Mouse (Mus musculus): ENCODE data around the gene Mydgf.

Mydgf gene

DNA sequence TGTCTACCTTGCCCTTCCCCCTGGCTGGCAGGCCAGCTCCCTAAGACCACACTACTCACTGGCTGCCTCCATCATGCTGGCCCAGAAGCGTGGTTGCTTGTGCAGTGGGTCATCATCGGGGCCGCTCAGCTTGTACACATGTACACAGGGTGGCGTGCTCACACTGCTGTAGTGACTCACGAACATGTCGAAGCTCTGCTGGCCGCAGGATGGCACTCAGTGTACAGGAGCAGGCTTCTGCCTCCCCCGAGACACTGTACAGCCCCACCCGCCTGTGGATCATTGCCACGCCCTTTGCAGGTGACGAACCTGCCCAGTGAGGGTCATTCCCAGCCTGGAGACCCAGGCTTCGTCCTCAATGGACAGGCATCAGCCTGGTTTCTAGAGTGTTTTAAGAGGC lies 10.6 kb upstream of the Mydgf start:
- DNase-seq (ENCODE audit: low spot score), result no peak

GRCm38 (mm10) chr17:56191266-56191665 lies 7.5 kb upstream of the Mydgf start:
- no peak for DNase-seq (ENCODE audit: low spot score)

DNA sequence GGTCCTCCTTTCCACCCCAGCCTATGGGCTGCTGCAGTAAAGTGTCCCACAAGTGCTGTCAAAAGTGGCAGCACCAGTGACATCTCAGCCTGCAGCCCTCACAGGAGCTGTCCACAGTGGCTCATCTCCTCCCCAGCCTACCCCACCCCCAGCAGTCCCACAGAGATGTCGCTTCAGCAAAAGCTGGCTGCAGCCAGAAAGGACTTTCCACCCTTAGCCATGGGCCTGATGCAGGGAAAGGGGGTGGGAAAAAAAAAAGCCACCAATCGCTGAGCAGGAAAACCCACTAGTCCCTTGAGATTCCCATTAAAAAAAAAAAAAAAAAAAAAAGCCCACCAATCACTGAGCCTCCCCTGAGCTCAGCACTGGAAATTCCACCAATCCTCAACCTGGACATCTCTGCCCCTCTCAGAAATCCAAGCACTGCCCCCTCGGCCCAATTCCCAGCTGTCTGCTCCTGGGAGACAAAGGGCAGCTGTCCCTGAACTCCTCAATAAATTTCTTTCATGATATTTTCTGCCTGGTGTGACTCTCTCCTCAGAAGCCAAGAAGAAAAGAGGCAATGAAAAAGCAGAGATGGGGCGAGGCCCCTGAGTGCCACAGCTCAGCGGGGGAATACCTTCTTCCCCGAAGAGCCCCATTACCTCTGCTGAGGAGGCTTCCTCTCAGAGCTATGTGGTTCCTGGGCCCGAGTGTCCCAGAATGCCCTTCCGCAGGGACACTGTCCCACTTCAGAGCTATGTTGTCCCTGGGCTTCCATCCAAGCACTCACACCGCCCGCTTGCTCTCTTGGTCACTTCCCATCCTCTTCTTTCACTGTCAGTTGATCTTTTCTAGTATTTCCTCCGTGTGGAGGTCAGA lies 1.8 kb upstream of the Mydgf start:
- DNase-seq (ENCODE audit: low spot score), result peak; percentile 54

DNA sequence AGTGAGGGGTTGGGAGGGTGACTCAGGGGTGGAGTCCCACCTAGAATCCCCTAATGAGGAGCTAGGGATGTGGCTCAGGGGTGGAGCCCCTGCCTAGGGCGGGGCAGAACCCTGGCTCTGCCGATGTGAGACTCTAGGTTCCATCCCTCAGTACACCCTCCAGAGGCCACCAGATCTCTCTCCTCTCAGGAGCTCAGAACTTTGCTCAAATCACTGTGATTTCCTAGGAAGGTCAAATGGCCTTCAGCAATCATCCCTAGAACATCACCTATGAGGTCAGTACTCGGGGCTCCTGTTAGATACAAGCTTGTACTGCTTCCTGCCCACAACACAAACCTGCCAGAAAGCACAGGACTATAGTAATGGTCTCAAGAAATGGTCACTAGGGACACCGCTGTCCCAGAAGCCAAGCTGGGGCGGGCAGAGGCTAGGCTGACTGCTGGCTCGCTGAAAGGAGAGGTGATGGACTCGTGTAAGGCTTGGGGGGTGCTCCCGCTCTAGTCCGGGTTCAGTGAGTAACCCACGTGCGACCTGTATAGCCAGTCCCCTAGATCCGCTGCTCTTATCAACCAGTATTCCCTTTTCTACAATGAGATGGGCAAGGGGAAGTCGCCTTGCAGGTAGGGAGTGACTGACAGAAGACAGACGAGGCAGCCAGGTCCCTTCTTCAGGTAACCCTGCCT lies 604 bp downstream of the Mydgf start:
- DNase-seq (ENCODE audit: low spot score), result no peak

DNA sequence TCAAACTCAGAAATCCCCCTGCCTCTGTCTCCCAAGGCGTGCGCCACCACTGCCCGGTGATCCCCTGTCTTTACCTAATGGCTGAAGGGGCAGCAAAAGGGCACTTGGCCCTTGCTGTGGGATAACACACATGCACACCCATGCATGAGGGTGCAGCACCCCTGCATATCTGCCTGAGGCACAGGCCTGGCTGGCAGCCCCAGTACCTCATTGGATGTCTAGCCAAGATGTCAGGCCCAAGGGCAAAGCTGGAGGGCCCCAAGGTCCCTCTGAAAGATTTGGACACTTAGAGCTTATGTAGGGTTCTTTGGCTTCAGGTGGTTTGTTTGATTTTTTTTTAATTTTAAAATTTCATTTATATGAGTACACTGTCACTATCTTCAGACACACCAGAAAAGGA lies 8.3 kb downstream of the Mydgf start:
- no peak for DNase-seq (ENCODE audit: low spot score)

DNA sequence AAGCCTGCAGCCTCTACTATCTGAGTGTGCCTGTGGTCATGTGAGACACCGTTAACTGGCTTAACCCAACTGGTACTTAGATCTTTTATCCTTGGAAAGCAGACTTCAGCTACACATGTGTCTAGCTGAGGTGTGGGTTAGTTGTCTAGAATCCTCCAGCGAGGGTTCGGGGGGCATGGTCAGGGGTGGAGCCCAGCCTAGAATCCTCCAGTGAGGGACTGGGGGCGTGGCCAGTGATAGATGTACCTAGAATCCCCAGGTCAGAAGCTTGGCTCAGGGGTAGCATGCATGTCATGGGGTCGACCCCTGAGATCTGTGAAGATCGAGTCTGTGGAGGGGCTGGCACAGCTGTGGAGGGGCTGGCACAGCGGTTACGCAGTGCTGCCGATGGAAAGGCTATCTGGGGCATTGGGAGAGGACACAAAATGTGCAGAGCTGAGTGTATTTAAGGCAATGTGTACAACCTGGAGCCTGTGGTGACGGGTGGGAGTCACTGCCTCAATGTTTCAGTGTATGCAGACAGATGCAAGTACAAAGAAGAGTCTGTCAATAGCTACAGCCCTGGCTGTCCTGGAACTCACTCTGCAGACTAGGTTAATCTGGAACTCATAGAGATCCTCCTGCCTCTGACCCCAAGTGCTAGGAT lies 10.2 kb downstream of the Mydgf start:
- no peak for DNase-seq (ENCODE audit: low spot score)

DNA sequence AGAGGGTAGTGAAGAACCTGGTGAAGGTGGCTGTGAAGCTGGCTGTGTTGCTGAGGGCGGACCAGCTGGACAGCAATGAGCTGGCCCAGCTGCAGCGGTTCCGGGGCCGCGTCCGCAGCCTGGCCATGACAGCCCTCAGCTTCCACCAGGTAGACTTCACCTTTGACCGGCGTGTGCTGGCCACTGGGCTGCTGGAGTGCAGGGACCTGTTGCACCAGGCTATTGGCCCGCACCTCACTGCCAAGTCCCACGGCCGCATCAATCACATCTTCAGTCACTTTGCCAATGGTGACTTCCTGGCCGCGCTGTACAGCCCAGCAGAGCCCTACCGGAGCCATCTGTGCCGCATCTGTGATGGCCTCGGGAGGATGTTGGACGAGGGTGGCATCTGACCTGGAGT lies 11.8 kb downstream of the Mydgf start:
- DNase-seq (ENCODE audit: low spot score), result no peak

- DNase-seq (ENCODE audit: low spot score), result no peak
Observed at GRCm38 (mm10) chr17:56171456-56171855, 12.3 kb downstream of the Mydgf start.

DNA sequence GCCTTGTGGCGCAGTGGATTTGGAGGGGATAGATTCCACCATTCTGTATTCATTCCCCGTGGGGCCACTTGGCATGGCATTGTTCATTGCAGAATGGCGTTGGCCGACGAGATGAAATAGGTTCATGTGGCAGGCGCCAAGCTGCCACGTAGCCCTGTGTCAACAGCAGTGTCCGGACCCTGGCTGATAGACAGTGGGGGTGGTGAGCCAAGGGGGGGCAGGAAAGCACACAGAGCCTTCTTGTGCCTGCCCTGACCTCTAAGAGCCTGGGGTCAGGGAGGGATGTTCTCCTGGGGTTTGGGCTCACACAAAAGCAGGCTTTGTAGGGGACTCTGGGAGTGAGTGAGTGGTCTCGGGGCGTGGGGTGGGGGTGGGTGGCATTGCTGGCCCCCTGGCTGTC lies 13.1 kb downstream of the Mydgf start:
- DNase-seq (ENCODE audit: low spot score), result peak; percentile 60

DNA sequence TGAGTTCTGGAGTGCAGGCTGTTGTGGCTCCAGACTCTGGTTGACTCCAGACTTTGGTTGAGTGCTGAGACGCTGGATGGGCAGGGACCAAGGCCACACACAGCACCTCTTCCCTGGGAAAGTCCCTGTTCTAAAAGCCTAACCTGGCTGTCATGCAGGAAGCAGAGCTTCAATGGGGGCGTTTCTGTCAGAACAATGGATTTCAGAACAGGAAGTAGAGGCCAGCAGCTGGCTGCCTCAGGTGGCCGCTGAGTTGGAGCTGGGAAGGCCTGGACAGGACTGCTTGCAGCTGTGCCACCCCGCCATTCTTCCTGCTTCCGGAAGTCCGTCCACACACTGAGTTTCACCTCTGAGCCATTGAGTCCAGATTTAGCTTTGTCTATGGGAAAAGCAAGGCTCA lies 13.9 kb downstream of the Mydgf start:
- DNase-seq (ENCODE audit: low spot score), result no peak

GRCm38 (mm10) chr17:56165671-56166070 lies 18.0 kb downstream of the Mydgf start:
- no peak for DNase-seq (ENCODE audit: low spot score)

- no peak for DNase-seq (ENCODE audit: low spot score)
Observed at GRCm38 (mm10) chr17:56164510-56164909, 19.2 kb downstream of the Mydgf start.

DNA sequence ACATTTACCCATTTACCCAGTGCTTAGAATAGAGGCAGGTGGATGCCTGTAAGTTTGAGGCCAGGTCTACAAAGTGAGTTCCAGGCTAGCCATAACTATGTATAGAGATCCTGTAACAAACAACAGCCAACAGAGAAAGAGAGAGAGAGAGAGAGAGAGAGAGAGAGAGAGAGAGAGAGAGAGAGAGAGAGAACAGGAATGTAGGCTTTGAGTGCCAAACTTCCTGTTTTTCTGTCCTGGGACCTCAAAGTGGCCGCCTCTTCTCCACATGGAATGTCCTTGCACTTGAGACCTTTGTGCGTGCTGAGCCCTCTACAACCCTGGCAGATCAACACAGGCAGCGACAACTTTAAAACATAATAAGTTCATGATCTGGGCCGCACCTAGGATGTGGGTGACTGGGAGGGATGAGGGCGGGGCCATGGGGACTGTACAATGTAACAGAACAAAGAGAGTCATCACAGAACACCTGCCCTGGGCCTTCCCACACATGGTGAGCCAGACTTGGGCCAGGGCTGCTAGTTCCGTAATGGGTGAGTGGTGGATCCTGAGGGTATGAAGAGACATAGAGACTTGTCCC lies 20.1 kb downstream of the Mydgf start:
- no peak for DNase-seq (ENCODE audit: low spot score)

DNA sequence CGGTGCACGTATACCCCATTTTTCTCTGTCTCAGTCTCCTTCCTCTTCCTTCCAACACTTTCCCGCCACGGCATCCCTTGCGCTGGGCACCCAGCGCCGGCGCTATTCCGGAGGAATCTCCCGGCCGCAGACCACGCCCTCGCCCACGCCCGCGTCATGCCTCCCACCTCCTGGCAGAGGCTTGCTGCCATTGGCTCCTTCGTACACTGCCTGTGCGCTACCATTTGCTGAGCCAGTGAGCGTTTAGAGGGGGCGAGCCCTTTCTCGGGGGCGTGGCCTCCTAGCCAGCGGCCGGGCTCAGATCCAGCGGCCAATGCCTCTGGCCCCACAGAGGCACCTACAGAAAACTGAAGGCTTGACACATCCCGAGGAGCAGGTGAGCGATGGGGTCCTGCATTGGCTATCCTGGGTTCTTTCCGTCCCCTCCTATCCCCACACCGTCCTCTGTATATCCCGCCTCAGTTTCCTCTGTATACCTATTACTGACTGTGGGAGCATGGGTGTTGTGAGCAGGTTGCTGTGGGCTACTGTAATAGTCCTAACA lies 21.4 kb downstream of the Mydgf start, which contains the start of gene Tnfaip8l1:
Gene Tnfaip8l1 (plus strand): TSS at position 247 of the 544 bp plus-strand sequence.
- peak; percentile 98 for DNase-seq (ENCODE audit: low spot score)

DNA sequence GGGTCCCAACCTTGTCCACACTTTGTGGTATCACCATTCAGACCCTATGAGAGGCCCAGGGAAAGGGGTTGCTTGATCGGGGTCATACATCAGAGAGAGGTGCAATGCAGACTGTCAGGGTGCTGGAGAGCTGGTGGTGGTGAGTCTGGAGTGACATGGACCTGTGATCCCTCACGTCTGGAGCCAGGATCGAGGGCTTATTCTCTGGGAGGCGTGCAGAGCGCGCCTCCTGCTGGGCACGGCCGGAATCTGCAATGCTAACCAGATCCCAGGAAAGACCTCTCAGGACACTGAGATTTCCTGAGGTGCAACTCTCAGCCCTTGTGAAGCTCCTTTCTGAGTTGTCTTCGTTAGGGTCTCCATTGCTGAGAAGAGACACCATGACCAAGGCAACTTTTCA lies 24.0 kb downstream of the Mydgf start:
- peak; percentile 77 for DNase-seq (ENCODE audit: low spot score)

DNA sequence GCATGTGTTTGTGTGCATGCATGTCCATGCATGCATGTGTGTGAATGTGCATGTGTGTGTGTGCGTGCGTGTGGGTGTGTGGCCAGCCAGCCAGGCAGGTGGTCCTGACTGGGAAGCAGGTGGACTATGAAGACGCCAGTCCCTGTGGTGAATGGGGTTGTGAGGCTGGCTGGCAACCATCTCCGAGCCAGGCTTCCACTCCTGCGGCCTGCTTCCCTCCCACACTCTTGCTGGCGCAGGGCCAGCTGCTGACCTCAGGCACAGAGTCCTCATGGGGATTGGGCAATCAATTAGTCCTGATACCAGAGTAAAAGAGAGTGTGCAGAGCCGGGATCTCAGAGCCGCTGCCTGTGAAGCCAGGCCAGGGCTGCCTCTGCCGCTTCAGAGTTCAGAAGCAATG lies 30.1 kb downstream of the Mydgf start:
- peak; percentile 61 for DNase-seq (ENCODE audit: low spot score)

DNA sequence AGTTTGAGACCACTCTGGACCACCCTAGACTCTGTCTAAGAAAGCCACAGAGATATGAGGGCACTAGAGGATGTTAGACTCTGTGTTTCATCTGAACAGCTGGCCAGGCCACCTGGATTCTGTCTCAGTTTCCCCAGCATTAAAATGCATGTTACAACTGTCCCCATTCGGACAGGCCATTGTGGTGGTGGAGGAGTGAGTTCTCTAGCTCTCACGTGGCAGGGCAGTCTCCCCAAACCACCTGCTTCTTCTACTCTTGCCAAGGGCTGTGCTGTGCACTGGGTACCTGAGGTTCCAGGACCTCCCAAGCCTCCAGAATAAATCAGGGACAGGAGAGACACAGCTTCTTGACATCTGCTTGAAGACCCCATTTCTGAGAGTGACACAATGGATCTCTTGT lies 33.8 kb downstream of the Mydgf start:
- no peak for DNase-seq (ENCODE audit: low spot score)

GRCm38 (mm10) chr17:56148790-56149618 lies 34.7 kb downstream of the Mydgf start:
- DNase-seq (ENCODE audit: low spot score), result no peak

DNA sequence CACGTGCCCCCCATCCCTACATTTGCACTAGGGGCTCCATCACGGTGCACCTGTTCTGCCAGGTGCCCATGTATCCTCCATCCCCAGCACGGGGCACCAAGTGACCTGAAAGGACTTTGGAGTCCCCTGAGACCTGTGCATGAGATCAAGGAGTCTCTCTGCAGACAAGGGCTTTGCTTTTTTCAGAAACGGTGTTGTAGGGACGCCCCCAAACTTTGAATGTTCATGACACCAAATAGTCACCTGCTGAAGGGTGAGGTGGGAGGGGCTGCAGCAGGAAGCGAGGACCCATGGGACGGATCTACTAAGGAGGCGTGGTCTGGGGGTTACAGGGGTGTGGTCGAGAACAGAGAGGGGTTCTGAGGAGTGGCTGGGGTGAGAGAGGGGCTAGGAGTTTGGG lies 35.4 kb downstream of the Mydgf start:
- DNase-seq (ENCODE audit: low spot score), result no peak

GRCm38 (mm10) chr17:56147420-56147819 lies 36.3 kb downstream of the Mydgf start:
- no peak for DNase-seq (ENCODE audit: low spot score)

- no peak for DNase-seq (ENCODE audit: low spot score)
Observed at GRCm38 (mm10) chr17:56146131-56146530, 37.6 kb downstream of the Mydgf start.

Measured in embryo, embryonic 10 days (tissue).